Mouse (Mus musculus) intestine, postnatal 0 days (tissue): ENCODE data around the gene Cckar. TPM values are rescaled to one million over a fixed set of nuclear protein-coding genes. Genes with fewer than 3 reads are reported as not detected.
"Not testable (repeated sequence)": the region's sequence is repeated elsewhere in the genome, so short reads cannot be mapped to it uniquely, and the experiment has no call there.

Experiments used
- ATAC-seq: fragments of 200-750 bp; cut with Nextera tagmentation; 2 replicates; pipeline ENCODE4 v1.8.0; 2017; ENCODE audit warnings: mild to moderate bottlenecking, moderate TSS enrichment, moderate library complexity
- H3K27ac ChIP-seq: fragments of 300-500 bp; sonication (generic); 2 replicates; pipeline ENCODE4 v1.5.1; 2014; ENCODE audit warnings: mild to moderate bottlenecking, low read depth, low read length, moderate library complexity
- H3K27me3 ChIP-seq: fragments of 300-500 bp; sonication (generic); replicated peaks from 2 replicates; pipeline ENCODE4 v1.6.1; 2014; ENCODE audit warnings: low read length, mixed read lengths; ENCODE audit not compliant: control insufficient read depth, insufficient read depth
- H3K36me3 ChIP-seq: fragments of 300-500 bp; sonication (generic); 2 replicates; pipeline ENCODE4 v1.6.1; 2014; ENCODE audit warnings: mild to moderate bottlenecking, moderate library complexity; ENCODE audit not compliant: control insufficient read depth, insufficient read depth
- H3K4me1 ChIP-seq: fragments of 300-500 bp; sonication (generic); replicated peaks from 2 replicates; pipeline ENCODE4 v1.6.1; 2014; ENCODE audit warnings: antibody characterized with exemption, low read length, mixed read lengths; ENCODE audit not compliant: control insufficient read depth, insufficient read depth
- H3K4me2 ChIP-seq: fragments of 300-500 bp; sonication (generic); replicated peaks from 2 replicates; pipeline ENCODE4 v1.6.1; 2014; ENCODE audit warnings: low read depth, mild to moderate bottlenecking, moderate library complexity
- H3K4me3 ChIP-seq: fragments of 300-500 bp; sonication (generic); 2 replicates; pipeline ENCODE4 v1.5.1; 2014; ENCODE audit warnings: low read depth, low read length
- H3K9ac ChIP-seq: fragments of 300-500 bp; sonication (generic); 2 replicates; pipeline ENCODE4 v1.6.1; 2014; ENCODE audit warnings: mild to moderate bottlenecking, low read depth, low read length
- H3K9me3 ChIP-seq: fragments of 300-500 bp; sonication (generic); 2 replicates; pipeline ENCODE4 v1.6.1; 2016; ENCODE audit warnings: mixed run types; ENCODE audit not compliant: control insufficient read depth
- CTCF ChIP-seq: sonication (generic); IDR thresholded peaks from 2 replicates; pipeline ENCODE4 v1.5.1; 2016; ENCODE audit warnings: low read depth, mild to moderate bottlenecking, control low read depth, antibody characterized with exemption, moderate library complexity
- WGBS: fragments of 180-500 bp; shearing (Covaris S2); extraction: QIAGEN DNeasy Blood & Tissue Kit; methylation state at CpG from one replicate; pipeline ENCODE4 v1.1.7; 2014; 5-methylcytosine and 5-hydroxymethylcytosine counted together
- polyA plus RNA-seq: library from polyadenylated mRNA; unstranded; fragments of >200 nt; fragmentation: Nextera tagmentation; extraction: Ambion mirVana; gene quantifications from 2 replicates; pipeline ENCODE4 v1.2.1, GENCODE M21; 2015

Gene Cckar
- polyA plus RNA-seq, 1 experiment from 2014 or later = 2.4 TPM

DNA sequence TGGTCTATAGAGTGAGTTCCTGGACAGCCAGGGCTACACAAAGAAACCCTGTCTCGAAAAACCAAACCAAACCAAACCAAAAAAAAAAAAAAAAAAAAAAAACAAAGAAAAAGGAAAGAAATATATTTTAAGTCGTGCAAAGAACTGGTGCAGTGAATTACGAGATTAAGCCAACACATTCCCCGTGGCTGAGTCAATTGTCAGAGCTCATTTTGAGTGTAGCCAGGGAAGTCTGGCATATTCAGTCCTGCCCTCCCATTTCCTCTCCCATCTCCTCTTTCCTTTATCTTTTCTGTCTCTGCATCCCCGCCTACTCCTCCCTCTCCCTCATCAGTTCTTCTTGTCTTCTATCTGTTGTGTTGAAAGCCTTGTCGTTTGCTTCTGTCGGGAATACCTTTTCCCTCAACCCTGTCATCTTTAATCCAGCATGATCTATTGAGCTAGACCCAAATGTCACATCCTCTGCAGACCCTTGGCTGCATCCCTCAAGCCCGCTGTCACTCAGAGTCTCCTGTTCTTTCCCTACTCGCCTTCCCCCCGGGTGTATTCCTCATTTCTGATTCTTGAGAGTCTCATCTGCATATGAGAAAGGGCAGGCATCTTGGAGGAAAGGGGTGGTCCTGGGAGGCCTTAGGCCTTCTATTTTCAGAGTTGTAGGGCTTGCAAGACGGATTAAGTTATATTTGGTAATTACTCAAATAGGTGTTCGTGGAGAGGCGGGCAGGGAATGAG is 29.3 kb downstream of the Cckar start:
- WGBS = 69% methylated on average over 13 of the region's 13 CpGs
- no peaks in the 10 kb centered on the region for H3K36me3 ChIP-seq
- no peak overlapping the region for H3K4me2 ChIP-seq
- H3K4me3 ChIP-seq = no peak overlapping the region
- H3K4me1 ChIP-seq = no peaks in the 10 kb centered on the region
- H3K27me3 ChIP-seq = no peaks in the 10 kb centered on the region
- H3K27ac ChIP-seq = no peak overlapping the region
- no peak overlapping the region for H3K9ac ChIP-seq
- no peaks in the 10 kb centered on the region for H3K9me3 ChIP-seq
- ATAC-seq = no peak
- no peak for TF ChIP-seq CTCF

DNA sequence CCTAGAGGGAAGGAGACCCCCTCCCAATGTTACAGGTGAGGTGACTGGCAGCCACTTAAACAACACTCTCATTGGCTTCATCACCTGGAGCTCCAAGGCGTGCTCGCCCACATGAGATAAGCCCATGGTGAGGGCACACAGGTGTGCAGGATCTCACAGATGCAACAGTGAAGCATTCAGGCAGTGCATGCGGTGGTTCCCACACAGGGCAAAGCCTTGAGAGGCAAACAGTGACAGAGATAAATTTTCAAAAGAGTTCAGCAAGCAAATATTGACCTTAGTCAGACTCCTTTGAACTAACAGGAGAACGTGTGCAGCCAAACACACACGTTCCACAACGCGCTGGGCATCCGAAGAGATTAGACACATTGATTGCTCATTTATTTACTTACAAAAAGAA is 30.8 kb downstream of the Cckar start:
- no peak overlapping the region for H3K9ac ChIP-seq
- WGBS = 49% methylated on average over 8 of the region's 8 CpGs
- H3K4me3 ChIP-seq = no peak overlapping the region
- no peak for TF ChIP-seq CTCF
- H3K36me3 ChIP-seq = no peaks in the 10 kb centered on the region
- H3K4me1 ChIP-seq = no peaks in the 10 kb centered on the region
- no peaks in the 10 kb centered on the region for H3K27me3 ChIP-seq
- ATAC-seq = no peak
- H3K9me3 ChIP-seq = no peaks in the 10 kb centered on the region
- no peak overlapping the region for H3K4me2 ChIP-seq
- H3K27ac ChIP-seq = no peak overlapping the region

DNA sequence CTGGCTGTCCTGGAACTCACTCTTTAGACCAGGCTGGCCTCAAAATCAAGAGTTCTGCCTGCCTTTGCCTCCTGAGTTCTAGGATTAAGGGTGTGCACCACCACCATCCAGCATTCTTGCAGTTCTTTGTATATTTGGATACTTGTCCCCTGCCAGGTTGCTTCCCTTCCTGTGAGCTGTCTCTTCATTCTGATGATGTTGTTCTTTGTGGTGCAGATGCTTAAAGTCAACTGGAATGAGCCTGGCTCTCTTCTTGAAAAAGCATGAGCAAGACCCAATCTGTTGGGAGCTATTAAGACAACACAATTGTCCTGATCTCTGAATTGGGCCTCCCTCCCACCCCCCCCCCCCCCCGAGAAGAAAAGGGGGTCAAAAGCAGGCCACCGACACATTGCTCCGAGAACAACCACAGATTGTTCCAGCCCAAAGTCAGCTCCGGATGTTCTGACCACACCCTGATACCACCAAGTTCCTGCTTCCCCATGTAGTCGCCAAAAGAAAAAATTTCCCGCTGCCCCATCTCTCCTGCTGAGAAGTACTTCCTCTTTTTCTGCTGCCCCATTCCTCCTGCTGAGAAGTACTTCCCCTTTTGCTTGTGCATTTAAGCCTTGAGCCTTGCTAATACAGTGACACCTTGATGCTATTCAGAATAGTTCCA is 33.9 kb downstream of the Cckar start:
- not testable (repeated sequence) for H3K4me1 ChIP-seq
- WGBS = 89% methylated on average over 6 of the region's 6 CpGs

DNA sequence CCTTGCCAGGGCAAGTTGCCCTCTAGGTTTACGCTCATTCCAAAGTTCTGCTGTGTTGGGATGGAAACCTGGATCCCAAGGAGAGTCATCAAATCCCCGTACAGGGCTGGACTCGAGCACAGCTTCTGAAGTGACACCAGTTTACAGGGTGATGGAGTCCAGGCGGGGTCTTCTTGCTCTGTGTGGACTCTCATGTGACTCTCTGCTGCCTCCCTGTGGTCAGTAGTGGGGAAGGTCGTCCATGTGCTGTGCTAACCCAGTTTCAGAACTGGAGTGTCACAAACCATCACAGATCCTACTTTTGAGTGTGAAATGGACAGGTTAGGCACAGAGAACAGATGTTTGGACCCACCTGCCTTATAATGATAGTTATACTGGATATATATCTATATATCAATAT is 35.2 kb downstream of the Cckar start:
- Histone ChIP-seq H3K27ac (no peak overlapping the region), H3K9ac (no peak overlapping the region), H3K4me3 (no peak overlapping the region), H3K27me3 (no peaks in the 10 kb centered on the region), H3K9me3 (no peaks in the 10 kb centered on the region), H3K4me2 (no peak overlapping the region), H3K4me1 (no peaks in the 10 kb centered on the region), H3K36me3 (no peaks in the 10 kb centered on the region)
- TF ChIP-seq CTCF = peak; percentile 85
- ATAC-seq = no peak
- 28% methylated on average over 5 of the region's 5 CpGs for WGBS

More for the DNA sequence above, 33.9 kb downstream of the Cckar start:
- not testable (repeated sequence) for H3K4me3 ChIP-seq, H3K9ac ChIP-seq, H3K4me2 ChIP-seq, H3K36me3 ChIP-seq, ATAC-seq, H3K27me3 ChIP-seq, H3K27ac ChIP-seq, H3K9me3 ChIP-seq

DNA sequence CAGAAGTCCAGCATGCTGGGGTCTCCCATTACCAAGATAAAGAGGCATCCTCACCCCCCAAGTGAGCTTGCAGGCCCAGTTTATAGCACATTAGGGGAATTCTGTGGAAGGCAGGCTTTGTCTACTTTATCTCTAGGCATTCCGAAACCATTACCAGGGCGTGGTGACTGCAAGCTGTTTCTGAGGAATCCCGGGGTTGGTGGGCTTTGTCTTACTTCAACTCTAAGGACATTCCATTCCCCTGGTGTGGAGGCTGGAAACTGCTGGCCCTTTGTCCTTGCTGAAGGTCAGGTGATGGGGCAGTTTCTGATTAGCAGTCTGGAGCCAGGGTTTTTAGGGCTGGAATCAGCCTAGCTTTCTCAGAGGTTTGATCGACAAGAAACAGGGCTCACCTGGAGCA is 36.0 kb downstream of the Cckar start:
- Histone ChIP-seq H3K27ac (no peak overlapping the region), H3K4me1 (no peaks in the 10 kb centered on the region), H3K9me3 (no peaks in the 10 kb centered on the region), H3K36me3 (no peaks in the 10 kb centered on the region), H3K4me2 (no peak overlapping the region), H3K4me3 (no peak overlapping the region), H3K9ac (no peak overlapping the region), H3K27me3 (no peaks in the 10 kb centered on the region)
- no peak for ATAC-seq
- 58% methylated on average over 4 of the region's 4 CpGs for WGBS
- TF ChIP-seq CTCF = no peak

DNA sequence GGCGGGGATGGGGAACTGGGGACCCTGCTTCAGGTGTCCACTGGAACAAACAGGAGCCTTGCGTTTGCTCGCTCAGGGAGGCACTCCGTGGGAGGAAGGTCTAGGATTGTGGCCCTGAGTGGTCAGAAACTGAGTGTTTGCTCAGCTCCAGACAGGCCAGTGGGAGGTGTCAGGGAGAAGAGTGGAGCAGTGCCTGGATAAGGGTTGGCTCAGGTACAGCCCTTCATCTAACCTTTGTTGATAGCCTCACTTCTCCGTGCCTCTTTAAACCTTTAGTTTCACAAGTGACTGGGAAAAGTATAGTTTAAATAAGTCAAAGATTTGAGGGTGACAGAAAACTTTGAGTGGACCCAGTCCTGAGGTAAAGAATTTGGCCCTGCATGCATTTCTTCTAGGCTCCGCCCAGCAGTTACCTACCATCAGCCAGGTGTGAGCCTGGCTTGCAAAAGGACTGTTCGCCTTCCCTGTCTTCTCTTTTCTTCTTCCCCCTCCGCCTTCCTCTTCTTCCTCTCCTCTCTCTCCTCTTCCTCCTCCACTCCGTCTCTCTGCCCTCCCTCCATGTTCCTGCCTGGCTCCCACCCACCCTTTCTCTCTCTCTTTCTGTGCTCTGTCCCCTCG is 37.1 kb downstream of the Cckar start:
- no peak for TF ChIP-seq CTCF
- Histone ChIP-seq H3K9ac (no peak overlapping the region), H3K9me3 (no peaks in the 10 kb centered on the region), H3K27me3 (no peaks in the 10 kb centered on the region), H3K36me3 (no peaks in the 10 kb centered on the region), H3K27ac (no peak overlapping the region), H3K4me2 (no peak overlapping the region), H3K4me3 (no peak overlapping the region), H3K4me1 (no peaks in the 10 kb centered on the region)
- 80% methylated on average over 10 of the region's 10 CpGs for WGBS
- no peak for ATAC-seq
